Mouse (Mus musculus) brain, adult 2 months (tissue): ENCODE measurements around the gene Dynlt1a.
"Not testable (repeated sequence)": the region's sequence is repeated elsewhere in the genome, so short reads cannot be mapped to it uniquely, and the experiment has no call there.

ENCODE experiments used
- DNase-seq: peaks from one replicate; pipeline ENCODE4 v3.0.0; 2011; ENCODE audit warnings: low read depth, low spot score

The Dynlt1a gene

DNA sequence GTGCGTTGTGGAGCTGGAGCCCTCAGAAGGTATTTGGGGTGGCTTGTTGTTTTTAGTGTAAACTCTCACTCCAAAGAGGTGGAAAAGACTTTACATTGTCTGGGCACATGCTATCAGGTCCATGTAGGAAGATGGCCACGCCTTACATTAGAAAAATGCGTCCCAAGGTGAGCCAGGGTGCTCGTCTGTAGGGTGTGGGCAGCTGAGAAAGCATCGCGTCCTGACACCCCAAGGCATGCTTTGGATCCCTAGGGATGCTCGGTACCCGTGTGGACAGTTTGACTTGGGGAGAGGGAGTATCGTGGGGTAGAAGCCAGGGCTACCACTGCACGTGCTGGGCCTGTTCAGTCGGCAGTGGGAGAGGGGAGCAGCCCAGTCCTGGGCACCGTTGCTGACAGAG lies 28.3 kb downstream of the Dynlt1a start:
- not testable (repeated sequence) for DNase-seq

DNA sequence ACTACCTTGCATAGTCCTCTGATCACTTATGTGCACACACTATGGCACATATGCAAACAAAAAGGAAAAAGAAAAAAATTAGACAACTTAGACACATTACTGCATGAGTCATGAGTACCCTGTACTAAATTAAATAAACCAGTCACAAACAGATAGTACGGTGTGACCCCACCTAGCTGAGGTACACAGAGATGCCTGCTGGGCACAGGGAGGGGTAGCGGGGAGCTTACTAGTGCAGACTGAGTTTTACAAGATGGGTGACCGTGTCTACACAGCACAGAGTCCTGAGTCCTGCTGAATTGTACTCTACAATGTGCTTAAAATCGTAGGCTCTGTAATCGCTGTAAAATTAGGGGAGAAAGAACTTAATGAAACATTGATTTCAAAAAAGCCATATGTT lies 31.1 kb downstream of the Dynlt1a start:
- not testable (repeated sequence) for DNase-seq

DNA sequence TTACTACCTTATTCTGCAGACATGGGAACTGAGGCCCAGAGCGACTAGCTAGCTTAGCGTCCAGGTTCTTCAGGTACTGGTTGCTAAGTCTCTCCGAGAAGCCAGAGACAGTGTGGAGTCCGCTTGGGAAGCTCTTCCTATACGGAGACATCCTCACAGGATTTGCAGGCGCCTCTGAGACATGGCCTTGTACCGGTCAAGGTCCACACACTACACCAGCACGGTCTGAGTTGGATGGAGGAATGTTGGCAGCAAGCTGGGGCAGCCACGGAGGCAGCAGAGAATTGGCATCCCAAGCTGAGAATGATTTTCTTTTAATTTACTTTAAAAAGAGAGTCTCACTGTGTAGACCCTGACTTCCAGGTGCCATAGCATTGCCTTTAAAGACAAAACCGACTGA lies 34.2 kb downstream of the Dynlt1a start:
- not testable (repeated sequence) for DNase-seq

DNA sequence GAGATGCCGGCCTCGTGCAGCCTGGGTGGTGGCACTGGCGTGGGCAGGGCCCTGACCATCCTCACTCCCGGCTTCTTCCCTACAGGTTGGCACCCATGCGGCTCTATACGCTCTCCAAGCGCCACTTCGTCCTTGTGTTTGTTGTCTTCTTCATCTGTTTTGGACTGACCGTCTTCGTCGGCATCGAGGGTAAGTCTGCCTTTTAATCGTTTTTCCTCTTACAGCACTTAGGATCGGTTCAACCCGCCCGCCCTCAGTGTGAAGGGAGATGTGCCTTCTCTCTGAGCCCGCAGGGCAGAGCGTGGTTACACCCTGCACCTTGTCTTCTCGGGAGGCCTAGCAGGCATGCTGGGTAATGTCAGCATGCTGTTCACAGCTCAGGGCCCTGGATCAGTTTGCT lies 36.8 kb downstream of the Dynlt1a start:
- not testable (repeated sequence) for DNase-seq

DNA sequence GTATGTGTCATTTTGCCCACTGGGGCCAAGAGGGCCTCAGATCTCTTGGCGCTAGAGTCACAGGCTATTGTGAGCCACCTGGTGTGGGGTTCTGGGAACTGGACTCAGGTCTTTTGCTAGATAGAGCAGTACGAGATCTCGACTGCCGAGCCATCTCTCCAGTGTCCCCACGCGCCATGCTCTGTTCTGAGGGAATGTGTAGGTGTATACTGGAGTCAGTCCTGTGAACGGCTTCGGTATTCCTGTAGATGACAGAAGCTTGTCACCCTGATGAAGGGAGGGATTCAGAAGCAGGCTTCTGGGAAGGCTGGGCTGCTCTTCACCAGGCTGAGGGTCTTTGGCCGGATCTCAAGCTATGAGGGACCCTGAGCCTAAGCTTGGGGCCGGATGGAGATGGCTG lies 37.5 kb downstream of the Dynlt1a start:
- not testable (repeated sequence) for DNase-seq

GRCm38 (mm10) chr17:6279205-6279604 lies 38.1 kb downstream of the Dynlt1a start:
- peak; percentile 5 for DNase-seq

- not testable (repeated sequence) for DNase-seq
These were observed 42.6 kb downstream of the Dynlt1a start for GRCm38 (mm10) chr17:6274693-6275092.

DNA sequence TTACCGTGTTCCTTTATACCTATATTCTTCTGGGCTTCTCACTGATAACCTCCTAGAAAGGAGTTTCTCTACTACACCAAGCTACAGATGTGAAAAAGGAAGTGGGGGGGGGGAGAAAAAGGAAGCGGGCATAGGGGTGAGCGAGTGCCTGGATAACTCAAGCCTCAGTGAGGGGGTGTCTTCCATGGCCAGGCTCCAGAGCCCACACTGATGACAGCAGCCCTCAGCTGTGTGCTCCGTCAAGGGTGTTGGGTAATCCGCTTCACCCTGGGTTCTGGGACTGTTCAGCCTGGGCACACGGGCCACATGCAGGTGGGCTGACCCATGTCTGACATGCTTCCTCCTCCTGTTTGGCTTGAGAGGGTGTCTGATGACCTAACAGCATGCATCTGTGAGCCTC lies 45.3 kb downstream of the Dynlt1a start:
- DNase-seq: peak; percentile 6

DNA sequence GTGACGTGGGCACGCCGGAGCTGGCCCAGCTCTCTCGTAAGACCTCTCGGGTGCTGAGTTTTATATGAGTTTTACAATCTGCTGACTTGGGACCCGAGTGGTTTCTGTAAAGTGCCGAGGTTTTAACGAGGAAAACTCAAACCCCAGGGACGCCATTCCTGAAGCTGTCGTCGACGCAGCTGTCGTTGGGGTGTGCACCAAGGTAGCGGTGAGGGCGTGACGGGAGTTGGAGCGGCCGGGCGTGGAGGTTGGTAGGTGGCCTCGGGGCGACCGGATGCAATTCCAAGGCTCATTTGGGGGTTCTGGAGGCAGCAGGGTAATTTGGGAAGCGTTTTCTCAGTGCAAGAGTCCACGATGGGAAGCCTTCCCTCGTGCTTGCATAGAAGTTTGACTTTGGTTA lies 46.5 kb downstream of the Dynlt1a start:
- peak; percentile 15 for DNase-seq

DNA sequence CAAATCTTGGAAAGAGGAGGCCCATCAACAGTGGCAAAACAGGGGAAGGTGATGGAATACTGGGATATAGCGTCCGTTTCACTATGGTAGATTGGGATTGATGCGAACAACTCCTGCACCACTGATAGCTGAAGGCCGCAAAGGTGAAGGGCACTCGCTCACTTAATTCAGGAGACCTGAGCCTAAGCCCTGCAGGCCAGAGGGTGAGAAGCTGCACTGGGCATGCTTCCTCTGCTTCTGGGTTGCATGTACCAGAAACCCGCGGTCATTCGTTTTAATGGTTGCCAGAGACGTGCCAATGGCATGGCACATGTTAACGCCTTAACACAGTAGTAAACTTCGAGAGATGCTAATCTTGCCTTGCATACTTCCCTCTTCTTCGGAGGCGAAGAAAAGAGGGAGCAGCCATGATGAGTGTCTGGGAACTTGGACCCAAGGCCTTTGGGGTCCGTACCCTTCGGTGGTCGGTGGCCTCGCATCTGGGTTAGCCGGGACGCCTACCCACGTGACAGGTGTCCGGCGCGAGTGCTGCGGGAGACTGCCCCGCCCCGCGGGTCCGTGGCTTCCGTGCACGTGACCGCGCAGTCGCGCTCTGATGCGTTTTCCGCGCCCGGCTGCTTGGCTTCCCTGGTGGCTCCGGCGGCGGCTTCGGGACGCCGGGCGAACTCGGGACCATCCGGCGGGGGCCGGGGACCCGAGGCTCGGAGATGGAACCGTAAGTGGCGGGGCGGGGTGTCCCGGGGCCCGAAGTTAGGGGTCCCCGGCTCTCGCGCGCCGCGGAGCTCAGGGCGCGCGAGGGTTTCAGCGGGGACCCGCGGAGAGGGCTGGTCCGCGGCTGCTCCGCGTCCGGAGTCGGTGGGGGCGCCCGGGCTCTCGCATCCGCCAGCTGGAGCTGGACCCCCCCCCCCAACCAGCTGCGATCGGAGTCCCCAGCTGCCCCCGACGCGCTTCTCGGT lies 47.1 kb downstream of the Dynlt1a start:
- peak; percentile 4 for DNase-seq

- peak; percentile 20 for DNase-seq
These were observed 60.2 kb downstream of the Dynlt1a start for GRCm38 (mm10) chr17:6257070-6257456.

DNA sequence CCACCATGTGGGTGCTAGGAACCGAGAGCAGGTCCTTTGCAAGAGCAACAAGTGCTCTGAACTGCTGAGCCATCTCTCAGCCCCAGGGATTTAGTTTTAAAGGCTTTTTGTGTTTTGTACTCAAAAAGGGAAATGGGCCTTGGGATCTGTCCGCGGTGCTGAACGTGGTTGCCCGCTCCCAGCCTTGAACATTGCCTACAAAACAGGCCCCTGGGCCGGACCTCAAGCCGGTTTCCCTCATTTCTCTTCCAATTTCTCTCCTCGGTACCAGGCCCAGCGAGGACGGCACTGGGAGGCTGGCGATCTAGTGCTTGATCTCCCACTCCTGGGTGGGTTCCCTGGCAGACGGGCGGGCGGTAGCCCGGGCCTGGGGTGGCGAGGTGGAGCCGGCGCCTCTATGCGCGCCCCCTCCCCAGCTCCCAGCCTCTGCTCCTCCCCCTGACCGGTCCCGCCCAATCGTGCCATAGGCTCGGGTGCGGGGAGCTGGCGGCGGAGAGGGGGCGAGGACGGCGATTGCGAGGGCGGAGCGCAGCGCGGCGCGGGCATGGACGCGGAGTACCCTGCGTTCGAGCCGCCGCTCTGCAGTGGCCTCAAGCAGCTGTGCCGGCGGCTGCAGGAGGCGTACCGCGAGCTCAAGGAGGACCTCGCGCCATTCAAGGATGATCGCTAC lies 60.8 kb downstream of the Dynlt1a start, which contains the start of gene Tmem181a:
Gene Tmem181a, plus strand, starts transcription at position 461 of the 670 bp plus-strand sequence.
- DNase-seq: not testable (repeated sequence)
